Mouse (Mus musculus) mature B cell (primary cell): ENCODE results near the gene Tmem132b.
"Not testable (repeated sequence)": the region's sequence is repeated elsewhere in the genome, so short reads cannot be mapped to it uniquely, and the experiment has no call there.

Source experiments
- in situ Hi-C: fragments of 300-500 bp; cut with MboI; formaldehyde crosslinking; loops from 2 replicates; pipeline ENCODE4 v1.14.3; 2019

Tmem132b gene

DNA sequence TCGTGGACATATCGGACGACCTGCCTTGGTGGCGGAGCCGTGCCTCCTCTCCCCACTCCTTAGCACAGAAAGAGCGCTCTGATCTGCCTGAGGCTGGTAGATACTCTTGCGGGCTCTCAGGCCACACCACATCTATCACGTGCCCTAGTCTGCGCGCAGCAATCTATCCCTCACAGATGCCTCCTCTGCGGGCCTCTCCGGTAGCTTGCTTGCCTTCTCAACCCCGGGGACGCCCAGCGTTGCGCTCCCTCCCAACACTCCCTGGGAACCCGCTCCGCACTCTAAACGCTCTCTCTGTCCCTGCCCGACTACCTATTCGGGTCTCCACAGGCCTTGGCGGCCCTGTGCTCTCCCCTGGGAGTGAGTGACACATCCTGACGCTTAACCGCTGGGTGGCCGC lies at the start of gene Tmem132b:
TSS of gene Tmem132b (plus strand) at position 141 of the 400 bp plus-strand sequence.
- in situ Hi-C loops: no loop called here

DNA sequence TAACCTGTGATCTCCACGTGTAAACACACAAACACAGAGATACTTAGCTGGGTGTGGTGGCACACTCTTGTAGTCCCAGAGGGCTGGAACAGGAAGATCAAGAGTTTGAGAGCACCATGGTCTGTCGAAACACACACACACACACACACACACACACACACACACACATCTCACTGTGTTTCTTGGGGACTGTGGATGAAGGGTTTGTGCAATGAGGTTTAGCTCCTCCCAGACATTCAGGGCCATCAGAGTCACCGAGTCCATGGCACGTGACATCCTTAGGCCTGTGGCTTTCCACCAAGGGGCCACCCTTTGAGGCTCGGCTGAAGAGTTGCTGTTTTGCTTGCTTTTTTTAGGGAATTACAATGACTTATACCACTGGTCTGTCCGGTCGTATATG lies 49.1 kb upstream of the Tmem132b start:
- in situ Hi-C loops: no loop called here

DNA sequence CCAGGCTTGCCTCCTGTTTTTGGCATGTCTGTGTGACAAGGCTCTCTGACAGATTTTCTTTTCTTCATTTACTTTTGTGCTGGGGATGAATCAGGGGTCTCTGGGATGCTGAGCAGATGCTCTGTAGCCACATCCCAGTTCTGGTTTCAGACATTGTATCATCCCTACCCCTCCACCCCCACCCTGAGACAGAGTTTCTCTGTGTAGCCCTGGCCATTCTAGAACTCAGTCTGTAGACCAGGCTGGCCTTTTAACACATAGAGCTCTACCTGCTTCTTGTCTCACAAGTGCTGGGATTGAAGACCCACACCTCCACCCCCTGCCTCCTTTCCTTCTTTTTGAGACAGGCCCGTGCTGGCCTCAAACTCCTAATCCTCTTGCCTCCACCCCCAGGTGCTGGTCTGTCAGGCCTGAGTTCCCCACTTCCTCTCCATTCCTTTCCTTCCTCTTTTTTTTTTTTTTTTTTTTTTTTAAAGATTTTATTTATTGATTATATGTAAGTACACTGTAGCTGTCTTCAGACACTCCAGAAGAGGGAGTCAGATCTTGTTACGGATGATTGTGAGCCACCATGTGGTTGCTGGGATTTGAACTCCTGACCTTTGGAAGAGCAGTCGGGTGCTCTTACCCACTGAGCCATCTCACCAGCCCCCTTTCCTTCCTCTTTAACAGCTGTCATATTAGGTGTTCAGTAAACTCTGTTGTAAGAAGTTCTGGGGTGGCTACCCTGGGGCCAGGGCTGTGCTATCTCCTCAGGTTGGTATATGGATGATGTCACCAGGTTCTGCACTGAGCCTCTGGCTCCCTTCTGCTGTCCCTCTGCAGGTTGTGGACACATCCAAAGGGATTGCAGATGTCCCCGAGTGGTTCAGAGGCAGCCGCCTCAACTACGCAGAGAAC lies 47.6 kb upstream of the Tmem132b start:
- in situ Hi-C loops: no loop called here

DNA sequence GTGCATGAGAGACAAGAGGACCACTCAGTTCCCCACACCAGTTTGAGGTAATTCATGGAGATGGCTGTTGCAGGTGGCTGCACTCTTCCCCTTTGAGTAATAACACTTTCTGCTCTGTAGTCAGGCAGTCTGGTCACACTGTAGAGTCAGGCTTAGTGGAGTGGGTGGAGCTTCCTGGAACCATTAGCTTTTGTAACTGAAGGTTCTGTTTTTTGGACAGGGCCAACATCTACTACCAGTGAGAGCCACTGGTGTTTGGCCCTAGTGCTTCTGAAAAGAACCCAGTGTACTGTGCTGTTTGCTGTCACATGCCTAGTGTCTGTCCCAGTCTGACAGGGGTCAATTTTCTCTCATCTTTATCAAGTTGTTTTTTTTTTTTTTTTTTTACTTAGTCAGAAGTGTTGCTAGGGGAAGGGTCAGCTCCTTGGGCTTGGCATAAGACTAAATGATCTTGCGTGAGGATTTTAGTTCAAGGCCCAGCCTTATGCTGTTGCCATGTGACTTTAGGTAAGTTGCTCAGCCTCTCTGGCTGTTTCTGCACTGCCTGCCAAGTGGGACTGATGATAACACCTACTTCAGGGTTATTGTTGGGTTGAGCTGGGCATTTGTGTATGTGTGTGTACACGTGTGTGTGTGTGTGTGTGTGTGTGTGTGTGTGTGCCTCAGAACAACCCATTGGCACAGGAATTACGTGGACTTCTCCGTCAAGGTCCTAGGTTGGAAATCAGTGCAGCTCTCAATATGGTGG lies 46.4 kb upstream of the Tmem132b start:
- in situ Hi-C loops: no loop called here

DNA sequence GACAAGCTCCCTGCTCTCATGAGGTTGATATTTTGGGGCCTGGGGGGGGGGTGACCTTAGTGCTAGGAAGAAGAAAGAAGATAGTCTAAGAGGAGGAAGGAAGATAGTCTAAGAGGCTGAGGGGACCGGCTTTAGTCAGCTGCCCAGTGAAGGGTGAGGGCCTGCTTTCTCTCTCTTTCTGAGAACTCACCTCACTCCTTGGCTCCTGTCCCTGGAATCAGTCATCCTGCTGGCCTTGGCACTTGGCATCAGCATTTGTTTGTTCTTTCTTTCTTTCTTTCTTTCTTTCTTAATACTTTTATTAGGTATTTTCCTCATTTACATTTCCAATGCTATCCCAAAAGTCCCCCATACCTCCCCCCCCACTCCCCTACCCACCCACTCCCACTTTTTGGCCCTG lies 45.5 kb upstream of the Tmem132b start:
- in situ Hi-C loops: no loop called here

DNA sequence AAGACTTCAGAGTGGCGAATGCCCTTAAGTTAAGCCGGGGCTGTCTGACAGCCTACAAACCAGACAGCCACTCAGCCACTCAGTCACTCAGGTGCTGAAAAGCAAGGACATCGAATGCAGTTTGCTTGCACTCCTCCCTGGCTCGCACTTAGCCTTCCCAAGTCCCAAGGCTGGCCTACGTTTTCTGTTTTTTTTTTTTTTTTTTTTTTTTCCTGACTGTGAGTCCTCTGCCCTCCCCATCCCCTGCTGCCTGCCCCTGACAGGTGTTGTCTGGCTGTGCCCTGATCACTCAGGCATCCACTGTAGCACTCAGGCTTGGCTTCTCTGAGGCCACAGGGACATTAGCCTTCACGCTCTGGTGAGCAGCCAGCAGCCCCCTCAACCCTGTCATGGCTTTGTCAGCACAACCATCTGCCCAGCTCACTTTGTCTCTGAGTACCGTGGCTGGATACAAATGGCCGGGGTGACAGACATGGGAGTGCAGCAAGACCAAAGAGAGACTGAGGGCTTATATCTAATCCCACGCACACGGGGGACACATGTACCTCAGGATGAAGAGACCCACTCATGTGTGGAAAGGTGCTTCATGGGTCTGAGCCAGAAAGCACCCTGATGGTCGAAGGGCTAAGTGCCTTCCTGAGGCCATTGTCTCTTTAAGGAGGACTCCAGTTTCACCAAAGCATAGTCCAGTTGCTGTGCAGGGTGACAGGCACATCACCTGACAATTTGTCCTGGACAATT lies 44.0 kb upstream of the Tmem132b start:
- in situ Hi-C loops: no loop called here

DNA sequence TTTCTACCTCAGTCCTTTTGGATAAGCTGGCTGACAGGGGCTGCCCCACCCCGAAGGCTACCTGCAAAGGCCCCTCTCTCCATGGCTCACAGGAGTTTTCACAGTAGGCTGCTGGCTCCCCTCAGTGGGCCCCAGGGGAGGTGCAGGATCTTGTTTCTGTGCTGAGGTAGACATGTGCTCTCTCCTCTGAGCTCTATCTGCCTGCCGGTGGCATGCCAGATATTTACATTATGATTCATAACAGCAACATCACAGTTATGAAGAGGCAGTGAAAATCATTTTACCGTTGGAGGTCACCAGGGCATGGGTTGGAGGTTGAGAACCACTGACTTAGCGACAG lies 43.5 kb upstream of the Tmem132b start:
- in situ Hi-C loops: no loop called here

DNA sequence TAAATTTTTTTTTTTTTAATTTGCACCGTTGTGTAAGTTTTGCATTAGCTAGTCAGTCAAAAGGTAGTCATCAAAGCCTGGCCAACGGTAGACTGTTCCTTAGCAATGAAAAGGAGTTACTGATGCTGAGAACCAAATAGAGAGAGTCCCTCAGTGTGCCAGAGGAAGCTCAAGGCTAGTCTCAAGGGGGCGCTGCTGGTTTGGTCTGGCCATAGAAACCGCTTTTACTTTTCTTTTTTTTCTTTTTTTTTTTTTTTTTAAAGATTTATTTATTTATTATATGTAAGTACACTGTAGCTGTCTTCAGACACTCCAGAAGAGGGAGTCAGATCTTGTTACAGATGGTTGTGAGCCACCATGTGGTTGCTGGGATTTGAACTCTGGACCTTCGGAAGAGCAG lies 42.6 kb upstream of the Tmem132b start:
- in situ Hi-C loops: not testable (repeated sequence)

DNA sequence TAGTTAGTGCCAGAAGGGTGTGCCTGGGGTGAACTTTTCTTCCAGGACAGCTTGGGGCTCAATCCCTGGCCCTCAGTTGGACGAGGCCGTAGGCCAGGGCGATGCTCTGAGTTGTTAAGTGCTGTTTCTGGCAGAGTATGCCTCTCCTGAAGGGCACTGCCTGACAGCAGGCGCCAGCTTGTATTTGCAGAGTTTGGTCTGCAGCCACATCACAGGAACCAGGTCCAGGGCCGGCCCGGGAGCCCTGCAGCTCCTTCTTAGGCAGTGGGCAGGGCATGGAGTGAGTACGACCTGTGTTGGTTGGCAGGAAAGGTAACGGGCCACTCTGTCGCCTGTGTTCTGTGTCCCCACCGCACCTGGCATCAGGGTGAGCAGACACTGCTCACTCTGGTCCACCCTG lies 40.5 kb upstream of the Tmem132b start:
- in situ Hi-C loops: no loop called here

DNA sequence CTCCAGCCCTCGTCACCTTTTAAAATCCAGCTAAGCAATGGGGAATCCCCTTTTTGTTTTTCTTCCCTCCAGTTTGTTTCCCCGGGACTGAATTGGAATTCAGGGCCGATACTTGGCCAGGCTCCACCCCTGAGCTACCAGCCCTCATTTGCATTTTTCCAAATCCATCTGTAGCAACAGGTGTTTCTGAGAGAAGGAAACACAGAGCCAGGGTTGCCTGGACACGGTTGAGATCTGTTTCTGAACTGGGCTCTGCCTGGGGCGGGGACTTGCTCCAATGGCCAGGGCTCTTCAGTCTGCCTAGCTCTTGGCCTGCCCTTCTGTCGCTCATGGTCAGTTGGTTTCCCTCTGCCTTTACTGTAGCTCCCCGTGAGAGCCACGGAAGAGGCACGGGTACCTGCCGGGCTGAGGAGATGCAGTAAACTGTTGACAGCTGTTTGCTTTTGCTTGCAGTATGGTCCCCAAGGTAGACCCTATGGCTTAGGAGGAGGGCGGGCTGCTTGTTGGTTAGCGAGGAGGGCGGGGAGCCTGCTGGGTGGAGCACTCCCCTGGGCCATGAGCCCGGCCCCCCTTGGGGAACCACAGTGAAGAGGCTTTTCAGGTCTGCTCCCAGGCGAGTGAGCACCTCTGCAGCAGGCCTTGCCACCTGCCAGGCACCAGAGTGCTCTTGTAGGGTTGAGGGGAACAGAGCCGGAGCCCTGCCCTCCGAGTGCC lies 39.0 kb upstream of the Tmem132b start:
- in situ Hi-C loops: no loop called here

DNA sequence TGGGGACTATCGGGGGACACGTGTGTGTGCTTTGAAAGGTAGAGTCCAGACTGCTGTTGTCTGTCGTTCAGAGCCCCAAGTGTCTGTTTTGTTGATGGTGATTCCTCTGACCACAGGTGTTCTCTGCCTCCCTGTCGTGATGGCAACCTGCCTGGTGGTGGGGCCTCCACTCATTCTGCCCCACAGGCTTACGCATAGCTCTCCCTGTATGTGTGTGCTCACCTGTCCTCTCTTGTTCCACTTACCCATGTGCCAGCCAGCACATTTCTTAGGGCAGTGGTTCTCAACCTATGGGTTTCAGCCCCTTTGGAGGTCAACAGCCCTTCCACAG lies 38.5 kb upstream of the Tmem132b start:
- in situ Hi-C loops: no loop called here

DNA sequence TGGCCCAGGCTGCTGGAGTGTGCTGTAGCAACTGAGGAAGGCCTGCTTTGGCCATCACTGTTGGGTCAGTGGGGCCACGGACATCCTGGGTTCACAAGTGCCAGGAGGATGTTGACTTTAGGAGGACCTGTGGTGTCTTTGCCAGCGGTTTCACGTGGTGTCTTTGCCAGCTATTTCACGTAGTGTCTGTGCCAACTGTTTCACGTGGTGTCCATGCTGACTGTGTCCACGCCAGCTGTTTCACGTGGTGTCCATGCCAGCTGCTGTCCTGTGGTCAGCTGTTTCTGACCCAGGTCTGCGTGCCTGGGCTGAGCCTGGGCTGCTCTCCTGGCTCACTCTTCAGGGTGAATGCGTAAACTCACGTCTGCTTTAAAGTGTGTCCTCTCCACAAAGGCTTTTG lies 35.9 kb upstream of the Tmem132b start:
- in situ Hi-C loops: no loop called here

DNA sequence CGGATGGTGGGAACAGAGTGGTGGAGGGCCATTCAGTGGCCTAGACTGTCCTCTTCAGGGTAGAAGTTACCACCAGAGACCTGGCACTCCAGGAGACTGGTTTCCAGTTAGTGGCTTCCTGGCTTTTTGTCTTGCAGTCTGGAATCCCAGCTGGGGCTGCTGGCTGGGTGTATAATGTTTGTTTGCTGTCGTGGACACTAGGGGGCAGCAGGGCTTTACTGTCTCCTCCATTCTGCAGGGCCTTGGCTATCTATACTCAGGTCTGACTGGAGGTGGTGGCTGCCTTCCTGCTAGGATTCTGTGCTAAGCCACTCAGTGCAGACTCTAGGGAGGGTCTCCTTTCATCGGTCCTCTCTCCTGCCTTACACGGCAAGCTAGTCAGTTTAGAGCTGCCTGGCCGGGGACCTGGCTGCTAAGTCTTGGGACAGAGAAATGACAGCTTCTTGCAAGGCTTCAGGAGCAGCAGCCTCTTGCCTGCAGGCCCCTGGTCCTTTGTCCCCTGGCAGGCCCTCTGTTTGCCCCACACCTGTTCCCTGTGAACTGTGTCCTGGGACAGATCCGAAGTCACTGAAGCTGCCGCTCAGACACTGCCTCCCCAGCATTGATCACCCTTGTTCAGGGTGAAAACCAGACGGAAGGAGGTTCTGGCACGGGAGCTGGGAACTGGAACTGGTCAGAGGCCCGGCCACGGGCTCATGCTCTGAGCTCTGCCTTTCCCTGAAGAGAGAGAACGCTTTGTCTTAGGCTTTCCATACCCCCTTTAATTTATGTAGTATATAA lies 33.6 kb upstream of the Tmem132b start:
- in situ Hi-C loops: no loop called here

DNA sequence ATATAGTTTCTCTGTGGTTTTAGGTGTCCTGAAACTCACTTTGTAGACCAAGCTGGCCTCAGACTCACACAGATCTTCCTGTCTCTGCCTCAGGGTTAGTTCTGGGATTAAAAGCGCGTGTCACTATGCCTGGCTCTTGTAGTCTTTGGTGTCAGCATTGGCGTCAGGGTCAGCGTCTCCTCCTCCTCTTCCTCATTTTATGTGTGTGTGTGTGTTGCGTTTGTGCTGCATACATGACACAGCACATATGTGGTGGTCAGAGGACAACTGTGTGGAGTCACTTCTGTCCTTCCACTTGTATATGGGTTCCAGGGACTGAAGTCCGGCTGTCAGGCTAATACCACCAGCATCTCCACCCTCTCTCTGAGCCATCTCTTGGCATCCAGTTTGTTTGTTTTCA lies 30.1 kb upstream of the Tmem132b start:
- in situ Hi-C loops: no loop called here

DNA sequence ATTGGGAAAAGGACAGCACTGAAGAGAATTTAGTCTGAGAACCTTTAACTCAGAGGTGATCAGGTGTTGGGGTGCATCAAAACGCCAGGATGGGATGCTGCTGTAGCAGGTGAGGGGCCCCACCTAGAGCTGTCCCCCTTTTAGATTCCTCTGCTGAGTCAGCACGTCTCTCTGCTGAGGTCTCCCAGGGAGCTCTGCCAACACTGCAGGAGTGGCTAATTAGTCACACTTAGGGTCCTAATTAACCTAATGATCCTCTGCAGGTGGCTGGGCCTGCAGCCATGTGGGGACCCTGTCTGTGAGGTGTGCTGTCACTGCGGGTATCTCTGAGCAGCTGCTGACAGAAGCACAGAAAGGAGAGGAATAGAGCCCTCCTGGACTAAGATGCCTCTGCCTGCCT lies 29.4 kb upstream of the Tmem132b start:
- in situ Hi-C loops: no loop called here

DNA sequence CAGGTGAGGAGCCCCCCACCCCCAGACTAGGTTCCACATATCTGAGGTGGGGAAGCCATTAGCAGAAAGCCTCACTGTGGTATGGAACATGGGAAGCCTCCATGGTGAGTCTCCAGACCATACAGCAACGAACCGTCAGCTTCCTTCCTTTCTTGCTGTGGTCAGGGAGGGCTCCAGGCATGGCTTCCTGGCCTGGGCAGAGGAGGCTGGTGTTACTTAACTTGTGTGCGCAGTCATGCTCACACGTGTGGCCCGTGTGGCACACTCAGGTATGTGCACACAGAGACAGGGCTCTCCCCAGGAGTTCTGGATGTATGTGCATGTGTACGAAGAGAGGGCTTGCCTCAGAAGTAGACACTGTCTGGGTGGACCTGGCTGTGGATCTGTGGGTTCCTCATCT lies 27.9 kb upstream of the Tmem132b start:
- in situ Hi-C loops: no loop called here

DNA sequence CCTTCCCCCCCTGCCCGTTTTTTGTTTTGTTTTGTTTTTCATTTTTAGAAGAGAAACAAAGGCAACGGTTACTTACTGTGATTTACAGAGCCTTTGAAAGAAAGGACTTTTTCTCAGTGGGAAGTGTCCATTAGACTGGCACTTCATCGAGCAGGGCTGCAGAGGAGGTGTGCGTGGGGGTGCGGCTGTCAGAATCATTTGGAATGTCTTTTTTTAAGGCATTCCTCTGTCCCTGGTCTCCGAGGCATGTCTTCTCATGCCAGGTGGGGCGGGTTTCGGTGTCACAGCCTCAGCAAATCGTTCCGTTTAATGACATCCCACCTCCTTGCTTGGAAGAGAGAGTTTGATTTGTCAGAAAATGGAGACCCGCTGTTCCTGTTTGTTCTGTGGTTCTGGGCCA lies 26.9 kb upstream of the Tmem132b start:
- in situ Hi-C loops: no loop called here

DNA sequence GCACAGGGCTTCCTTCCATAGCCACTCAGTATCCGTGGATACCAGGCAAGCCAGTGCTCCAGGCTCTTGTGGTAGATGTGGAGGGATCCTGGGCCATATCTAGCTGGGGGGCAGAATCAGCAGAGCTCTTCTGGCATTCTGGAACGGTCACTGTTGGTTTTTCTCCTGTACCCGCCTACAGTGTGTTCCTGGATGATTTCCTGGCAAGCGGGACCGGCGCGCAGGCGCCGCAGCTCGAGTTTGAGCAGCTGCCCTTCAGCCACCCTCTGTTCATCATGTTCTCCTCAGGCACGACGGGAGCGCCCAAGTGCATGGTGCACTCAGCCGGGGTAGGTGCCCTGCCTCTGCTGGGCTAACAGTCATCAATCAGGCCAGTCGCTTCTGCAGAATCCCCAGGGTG lies 25.6 kb upstream of the Tmem132b start:
- in situ Hi-C loops: no loop called here

DNA sequence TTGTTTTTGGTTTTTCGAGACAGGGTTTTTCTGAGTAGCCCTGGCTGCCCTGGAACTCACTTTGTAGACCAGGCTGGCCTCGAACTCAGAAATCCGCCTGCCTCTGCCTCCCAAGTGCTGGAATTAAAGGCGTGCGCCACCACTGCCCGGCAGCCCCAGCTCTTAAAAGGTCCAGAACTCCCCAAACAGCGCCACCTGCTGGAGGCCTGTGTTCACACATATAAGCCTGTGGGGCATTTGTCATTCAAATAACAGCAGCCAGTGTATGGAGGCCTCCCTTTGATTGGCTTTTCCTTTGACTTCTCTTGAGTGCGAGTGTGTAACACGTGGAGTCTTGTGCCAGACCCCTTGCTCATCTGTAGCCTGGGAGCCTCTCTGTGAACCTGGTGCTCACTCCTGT lies 24.0 kb upstream of the Tmem132b start:
- in situ Hi-C loops: no loop called here

DNA sequence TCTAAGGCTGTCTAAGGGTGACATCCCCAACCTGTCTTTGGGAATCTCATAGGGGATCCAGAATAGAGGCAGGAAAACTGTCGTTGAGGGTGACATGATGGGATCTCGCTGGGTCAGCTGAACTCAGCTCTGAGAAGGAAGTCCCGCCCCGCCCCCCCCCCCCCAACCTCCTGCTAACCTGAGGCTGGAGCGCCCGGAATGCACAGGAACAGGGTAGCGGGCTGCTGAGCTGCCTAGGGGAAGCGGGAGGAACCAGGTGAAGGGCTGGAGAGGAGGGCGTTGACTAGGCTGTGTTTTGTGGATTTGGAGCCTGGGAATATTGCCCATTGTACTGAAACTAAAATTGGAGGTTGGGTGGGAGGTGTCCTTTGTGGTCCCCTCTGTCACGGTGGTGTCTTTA lies 23.6 kb upstream of the Tmem132b start:
- in situ Hi-C loops: no loop called here

DNA sequence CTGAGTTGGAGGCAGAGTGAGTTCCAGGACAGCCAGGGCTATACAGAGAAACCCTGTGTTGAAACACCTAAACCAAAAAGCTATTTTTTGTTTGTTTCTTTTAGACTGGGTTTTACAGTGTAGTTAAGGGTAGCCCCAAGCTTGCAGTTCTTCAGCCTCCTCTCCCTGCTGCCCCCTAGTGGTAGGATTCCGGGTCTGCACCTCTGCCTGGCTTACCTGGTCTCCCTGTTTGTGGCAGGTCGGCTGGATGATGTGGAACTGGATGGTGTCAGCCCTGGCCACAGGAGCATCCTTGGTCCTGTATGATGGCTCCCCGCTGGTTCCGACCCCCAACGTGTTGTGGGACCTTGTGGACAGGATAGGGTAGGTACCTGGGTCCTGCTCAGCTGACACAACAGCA lies 22.0 kb upstream of the Tmem132b start:
- in situ Hi-C loops: no loop called here
